Mouse (Mus musculus) limb, embryonic 14.5 days (tissue): ENCODE data around the gene Ppp1r15a. TPM values are rescaled to one million over a fixed set of nuclear protein-coding genes. Genes with fewer than 3 reads are reported as not detected.
A peak's percentile ranks its signal among the peaks of the same experiment; 100 is the strongest.

Experiments used
- ATAC-seq: fragments of 200-750 bp; cut with Nextera tagmentation; 2 replicates; pipeline ENCODE4 v1.8.0; 2017; ENCODE audit warnings: low read depth, moderate number of reproducible peaks, moderate TSS enrichment; ENCODE audit not compliant: low FRiP score
- DNase-seq: peaks from one replicate; pipeline ENCODE4 v3.0.0-alpha.2; 2015; ENCODE audit warnings: low spot score
- H3K27ac ChIP-seq: fragments of 300-500 bp; sonication (generic); replicated peaks from 2 replicates; pipeline ENCODE4 v1.5.1; 2014; ENCODE audit warnings: low read depth, mild to moderate bottlenecking, low read length, moderate library complexity, mixed read lengths
- H3K27me3 ChIP-seq: fragments of 300-500 bp; sonication (generic); 2 replicates; pipeline ENCODE4 v1.6.1; 2014; ENCODE audit warnings: low read length, mixed read lengths; ENCODE audit not compliant: control insufficient read depth, insufficient read depth
- H3K36me3 ChIP-seq: fragments of 300-500 bp; sonication (generic); 2 replicates; pipeline ENCODE4 v1.6.1; 2014; ENCODE audit warnings: mild to moderate bottlenecking, low read length, moderate library complexity, mixed read lengths; ENCODE audit not compliant: control insufficient read depth, insufficient read depth
- H3K4me1 ChIP-seq: fragments of 300-500 bp; sonication (generic); 2 replicates; pipeline ENCODE4 v1.6.1; 2014; ENCODE audit warnings: antibody characterized with exemption, low read length, mixed read lengths; ENCODE audit not compliant: control insufficient read depth, insufficient read depth
- H3K4me2 ChIP-seq: fragments of 300-500 bp; sonication (generic); replicated peaks from 2 replicates; pipeline ENCODE4 v1.6.1; 2014; ENCODE audit warnings: low read depth, mild to moderate bottlenecking, low read length, moderate library complexity; ENCODE audit not compliant: severe bottlenecking
- H3K4me3 ChIP-seq: fragments of 300-500 bp; sonication (generic); replicated peaks from 2 replicates; pipeline ENCODE4 v1.5.1; 2014; ENCODE audit warnings: low read length
- H3K9ac ChIP-seq: fragments of 300-500 bp; sonication (generic); 2 replicates; pipeline ENCODE4 v1.6.1; 2014; ENCODE audit warnings: mild to moderate bottlenecking, low read depth, low read length, moderate library complexity; ENCODE audit not compliant: severe bottlenecking
- H3K9me3 ChIP-seq: fragments of 300-500 bp; sonication (generic); 2 replicates; pipeline ENCODE4 v1.6.1; 2016; ENCODE audit warnings: low read length; ENCODE audit not compliant: control insufficient read depth
- POLR2A ChIP-seq: fragments of 200-500 bp; IDR thresholded peaks from 2 replicates; pipeline ENCODE4 v1.8.0; 2012; ENCODE audit warnings: inconsistent platforms, mild to moderate bottlenecking, moderate library complexity, borderline replicate concordance; ENCODE audit not compliant: insufficient read depth, insufficient read length; ENCODE audit errors: extremely low read depth
- WGBS: fragments of 180-500 bp; shearing (Covaris S2); extraction: QIAGEN DNeasy Blood & Tissue Kit; methylation state at CpG from one replicate; pipeline ENCODE4 v1.1.7; 2014; 5-methylcytosine and 5-hydroxymethylcytosine counted together
- polyA plus RNA-seq, 2 experiments: library from polyadenylated mRNA; depleted of rRNA in 1 of 2; stranded (reverse) in 1 of 2; unstranded in 1 of 2; fragments of >200 nt; fragmentation: Nextera tagmentation in 1 of 2; extraction: Ambion mirVana in 1 of 2; gene quantifications; 2 replicates each; pipeline versions ENCODE4 v1.2.1 to v1.2.3; 2012 to 2014

Gene Ppp1r15a
- polyA plus RNA-seq, 2 experiments: 22.1 to 27.5 TPM

- 81% methylated on average over 10 of the region's 10 CpGs for WGBS
- H3K4me3 ChIP-seq: peak overlapping the region; percentile 47
- no peaks in the 10 kb centered on the region for H3K27me3 ChIP-seq
- no peaks in the 10 kb centered on the region for H3K9me3 ChIP-seq
- no peak for TF ChIP-seq POLR2A
- peak overlapping the region; percentile 80 for H3K4me2 ChIP-seq
- 0 out of 2 replicates have a peak overlapping the region, but pooled peaks have one; percentile 38 for H3K9ac ChIP-seq
- ATAC-seq: no peak; the same call in 1 of the 2 replicates
- peak overlapping the region; percentile 65 for H3K27ac ChIP-seq
- peaks cover 21% of the 10 kb centered on the region for H3K4me1 ChIP-seq
- DNase-seq: no peak
- H3K36me3 ChIP-seq: no peaks in the 10 kb centered on the region
Observed at GRCm38 (mm10) chr7:45568601-45569473, 42.8 kb upstream of the Ppp1r15a start.

DNA sequence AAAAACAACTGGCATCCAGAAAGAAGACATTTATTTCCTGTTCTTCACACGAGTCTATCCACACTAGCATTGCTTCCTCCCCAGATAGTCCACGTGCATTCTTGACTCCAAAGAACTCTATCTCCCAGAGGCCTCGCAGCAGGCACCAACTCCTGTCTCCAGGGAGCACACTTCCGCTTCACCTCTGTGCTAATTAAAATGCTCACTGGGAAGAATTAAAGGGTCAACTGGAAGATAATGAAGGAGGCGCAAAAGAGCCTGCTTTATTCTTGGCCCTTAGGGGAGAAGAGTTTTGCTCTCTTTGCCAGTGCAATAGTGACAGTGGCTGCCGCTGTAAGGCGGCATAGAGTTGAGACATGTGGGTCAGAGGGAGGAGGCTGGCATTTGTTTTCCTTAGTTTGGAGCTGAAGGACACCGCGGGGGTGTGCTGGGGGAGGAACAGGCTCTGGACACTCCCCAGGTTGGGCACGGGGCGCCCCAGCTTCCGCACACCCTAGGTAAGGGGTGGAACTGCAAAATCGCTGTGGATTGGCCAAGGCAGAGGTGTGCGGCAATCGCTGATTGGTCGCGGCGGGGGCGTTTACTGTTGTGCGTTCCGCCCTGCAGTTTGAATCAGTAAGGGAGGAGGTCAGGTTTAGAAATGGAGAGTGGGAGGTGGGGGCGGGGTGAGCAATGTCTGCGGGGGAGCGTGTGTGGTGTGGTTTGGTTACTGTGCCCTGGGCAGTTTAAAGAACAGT, 41.9 kb upstream of the Ppp1r15a start:
- no peaks in the 10 kb centered on the region for H3K9me3 ChIP-seq
- H3K27me3 ChIP-seq: no peaks in the 10 kb centered on the region
- DNase-seq: peak; percentile 97
- peak overlapping the region; percentile 50 for H3K9ac ChIP-seq
- peak; percentile 95 for ATAC-seq
- H3K4me3 ChIP-seq: peak overlapping the region; percentile 47
- no peak for TF ChIP-seq POLR2A
- no peaks in the 10 kb centered on the region for H3K36me3 ChIP-seq
- under 1% methylated on average over 24 of the region's 24 CpGs for WGBS
- peak overlapping the region; percentile 65 for H3K27ac ChIP-seq
- H3K4me1 ChIP-seq: peaks cover 21% of the 10 kb centered on the region
- H3K4me2 ChIP-seq: peak overlapping the region; percentile 80

- DNase-seq (no peak), ATAC-seq (no peak)
- no peak for TF ChIP-seq POLR2A
- H3K36me3 ChIP-seq: no peaks in the 10 kb centered on the region
- no peaks in the 10 kb centered on the region for H3K27me3 ChIP-seq
- H3K4me3 ChIP-seq: peak overlapping the region; percentile 47
- 62% methylated on average over 8 of the region's 8 CpGs for WGBS
- peak overlapping the region; percentile 80; the same call in 1 of the 2 replicates for H3K4me2 ChIP-seq
- 0 out of 2 replicates have a peak overlapping the region, but pooled peaks have one; percentile 50 for H3K9ac ChIP-seq
- peak overlapping the region; percentile 65; the same call in 1 of the 2 replicates for H3K27ac ChIP-seq
- peaks cover 21% of the 10 kb centered on the region for H3K4me1 ChIP-seq
- H3K9me3 ChIP-seq: no peaks in the 10 kb centered on the region
Observed at GRCm38 (mm10) chr7:45567112-45567779, 41.2 kb upstream of the Ppp1r15a start.

GRCm38 (mm10) chr7:45565446-45565845, 39.4 kb upstream of the Ppp1r15a start:
- Histone ChIP-seq H3K9me3 (no peaks in the 10 kb centered on the region), H3K27me3 (no peaks in the 10 kb centered on the region), H3K4me1 (peaks cover 10% of the 10 kb centered on the region), H3K36me3 (no peaks in the 10 kb centered on the region), H3K27ac (no peak overlapping the region), H3K4me2 (no peak overlapping the region), H3K4me3 (no peak overlapping the region), H3K9ac (no peak overlapping the region)
- ATAC-seq (no peak), DNase-seq (no peak)
- WGBS: 90% methylated on average over 9 of the region's 9 CpGs
- no peak for TF ChIP-seq POLR2A

DNA sequence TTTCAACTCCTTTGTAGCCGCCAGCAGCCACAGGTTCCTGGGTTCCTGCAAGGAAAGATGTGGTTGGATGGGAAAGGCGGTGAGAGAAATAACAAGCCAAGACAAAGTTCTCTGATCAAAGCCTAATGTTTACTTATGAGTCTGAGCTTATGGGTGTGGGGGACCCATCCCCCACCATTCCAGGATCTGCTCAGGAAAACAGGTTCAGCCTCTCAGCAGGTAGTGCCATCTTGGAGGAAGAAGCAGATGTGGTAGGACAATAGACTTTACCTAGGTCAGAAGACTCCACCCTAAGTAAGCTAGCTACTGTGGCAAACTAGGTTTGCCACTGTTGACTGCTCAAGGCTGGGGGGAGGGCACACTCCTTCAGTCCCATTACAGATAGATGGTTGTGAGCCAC, 38.7 kb upstream of the Ppp1r15a start:
- Histone ChIP-seq H3K9me3 (no peaks in the 10 kb centered on the region), H3K36me3 (no peaks in the 10 kb centered on the region), H3K27me3 (no peaks in the 10 kb centered on the region), H3K27ac (no peak overlapping the region), H3K9ac (no peak overlapping the region), H3K4me2 (no peak overlapping the region), H3K4me3 (no peak overlapping the region), H3K4me1 (peaks cover 7% of the 10 kb centered on the region)
- DNase-seq: no peak
- 78% methylated on average over 2 of the region's 2 CpGs for WGBS
- TF ChIP-seq POLR2A: no peak
- ATAC-seq: no peak
